Comparison of ENCODE assay signal across 8 mouse cellular contexts in genomic region chr5:77094510-77095491, GRCm38 (mm10). TPM values are rescaled to one million over a fixed set of nuclear protein-coding genes. Genes with fewer than 3 reads are reported as not detected.
A peak's percentile ranks its signal among the peaks of the same experiment; 100 is the strongest.
DNase-seq lines count a peak whose midpoint lies in the region; ATAC-seq and TF ChIP-seq lines count a peak whose summit lies in the region.

No protein-coding gene starts in this region.

- H3K9ac ChIP-seq in intestine, embryonic 16.5 days (ENCODE audit: low read depth, low read length): peak overlapping the region; percentile 79
- H3K9ac ChIP-seq in limb, embryonic 12.5 days (replicated peaks): peak overlapping the region; percentile 64
- peak overlapping the region; percentile 52 for H3K9ac ChIP-seq in midbrain, embryonic 12.5 days (replicated peaks)

- WGBS in intestine, embryonic 16.5 days: under 1% methylated on average over 69 of the region's 69 CpGs
- 1% methylated on average over 67 of the region's 69 CpGs for WGBS in limb, embryonic 12.5 days
- WGBS in midbrain, embryonic 12.5 days: under 1% methylated on average over 63 of the region's 69 CpGs
- under 1% methylated on average over 69 of the region's 69 CpGs for WGBS in small intestine, adult 2 months

- H3K27me3 ChIP-seq in intestine, embryonic 16.5 days (replicated peaks; ENCODE audit: control insufficient read depth, insufficient read depth, low read length): no peaks in the 10 kb centered on the region
- H3K27me3 ChIP-seq in limb, embryonic 12.5 days: peaks cover 31% of the 10 kb centered on the region
- peaks cover 95% of the 10 kb centered on the region for H3K27me3 ChIP-seq in midbrain, embryonic 12.5 days
- H3K27me3 ChIP-seq in small intestine, adult 2 months (ENCODE audit: control insufficient read depth, insufficient read depth, low read length): no peaks in the 10 kb centered on the region

- H3K4me3 ChIP-seq in intestine, embryonic 16.5 days (ENCODE audit: low read length): peak overlapping the region; percentile 77
- H3K4me3 ChIP-seq in limb, embryonic 12.5 days (replicated peaks): peak overlapping the region; percentile 60
- peak overlapping the region; percentile 56 for H3K4me3 ChIP-seq in midbrain, embryonic 12.5 days
- H3K4me3 ChIP-seq in small intestine, adult 2 months (ENCODE audit: low read depth, low read length): peak overlapping the region; percentile 99

- peaks cover 12% of the 10 kb centered on the region; the same call in 1 of the 2 replicates for H3K4me1 ChIP-seq in intestine, embryonic 16.5 days (ENCODE audit: control insufficient read depth, insufficient read depth, low read length)
- H3K4me1 ChIP-seq in limb, embryonic 12.5 days (replicated peaks): peaks cover 17% of the 10 kb centered on the region; the same call in 1 of the 2 replicates
- H3K4me1 ChIP-seq in midbrain, embryonic 12.5 days: peaks cover 17% of the 10 kb centered on the region
- peaks cover 18% of the 10 kb centered on the region for H3K4me1 ChIP-seq in small intestine, adult 2 months (ENCODE audit: control insufficient read depth, insufficient read depth, insufficient read length, low read length)

- peak; percentile 72 for TF ChIP-seq POLR2A in small intestine, adult 2 months (IDR thresholded peaks at IDR 0.05; ENCODE audit: low read depth, low read length)

- DNase-seq in adrenal gland, postnatal 10 days: peak; percentile 88
- DNase-seq in embryo, embryonic 11.5 days (ENCODE audit: low read depth, low spot score): peak; percentile 34
- no peak for DNase-seq in adipocyte (ENCODE audit: low spot score)

- peak overlapping the region; percentile 31 for H3K27ac ChIP-seq in intestine, embryonic 16.5 days (ENCODE audit: low read length)
- H3K27ac ChIP-seq in limb, embryonic 12.5 days: no peak overlapping the region
- no peak overlapping the region for H3K27ac ChIP-seq in midbrain, embryonic 12.5 days (replicated peaks)
- H3K27ac ChIP-seq in small intestine, adult 2 months (ENCODE audit: insufficient read depth, low read depth, low read length): peak overlapping the region; percentile 87

- ATAC-seq in granulocyte monocyte progenitor cell, adult 5-6 weeks (replicated peaks; ENCODE audit: poor library complexity, severe bottlenecking): peak; percentile 77
- ATAC-seq in intestine, embryonic 16.5 days: peak; percentile 93
- ATAC-seq in limb, embryonic 12.5 days (ENCODE audit: insufficient number of reproducible peaks, insufficient read depth, low FRiP score, low TSS enrichment, low read depth): peak; percentile 61
- peak; percentile 59 for ATAC-seq in midbrain, embryonic 12.5 days (ENCODE audit: low FRiP score, low read depth)

- peak overlapping the region; percentile 89 for H3K4me2 ChIP-seq in intestine, embryonic 16.5 days (ENCODE audit: low read depth, low read length)
- H3K4me2 ChIP-seq in limb, embryonic 12.5 days: peak overlapping the region; percentile 100
- H3K4me2 ChIP-seq in midbrain, embryonic 12.5 days (replicated peaks): peak overlapping the region; percentile 97

- TF ChIP-seq CTCF in small intestine, adult 2 months (IDR thresholded peaks at IDR 0.05; ENCODE audit: extremely low read depth, insufficient read length, insufficient replicate concordance, low read depth, low read length): no peak

- no peaks in the 10 kb centered on the region for H3K9me3 ChIP-seq in intestine, embryonic 16.5 days (ENCODE audit: control insufficient read depth, low read length)
- H3K9me3 ChIP-seq in limb, embryonic 12.5 days: no peaks in the 10 kb centered on the region
- no peaks in the 10 kb centered on the region for H3K9me3 ChIP-seq in midbrain, embryonic 12.5 days

- H3K36me3 ChIP-seq in intestine, embryonic 16.5 days (ENCODE audit: control insufficient read depth, insufficient read depth, low read length): no peaks in the 10 kb centered on the region
- no peaks in the 10 kb centered on the region for H3K36me3 ChIP-seq in limb, embryonic 12.5 days
- no peaks in the 10 kb centered on the region for H3K36me3 ChIP-seq in midbrain, embryonic 12.5 days
- 0 out of 2 replicates have a peak, but pooled peaks cover 1% of the 10 kb centered on the region for H3K36me3 ChIP-seq in small intestine, adult 2 months (ENCODE audit: control insufficient read depth, insufficient read depth, low read length)

RNA-seq across cellular contexts. Expression of gene Hopx, which starts 20.1 kb away (rescaled TPM):
- 10 to 100 TPM in 1 of 2 experiments, 1 to 10 TPM in 1; 9.8 to 11.1 TPM for total RNA-seq in adrenal gland, postnatal 10 days (2021)
- 4.8 and 5.4 TPM in 2 replicates for total RNA-seq in granulocyte monocyte progenitor cell, adult 5-6 weeks (2014; fragmentation: Nextera tagmentation)
- 1.9 and 3.7 TPM in 2 replicates for total RNA-seq in granulocyte monocyte progenitor cell, adult 5-6 weeks (2017)
- 2.8 and 4.4 TPM in 2 replicates for polyA plus RNA-seq in intestine, embryonic 16.5 days (2015; fragmentation: Nextera tagmentation; extraction: Ambion mirVana)
- polyA plus RNA-seq in limb, embryonic 12.5 days (2016; fragmentation: Nextera tagmentation; extraction: Ambion mirVana): 0.26 TPM in 1 of 2 replicates, not detected in the other
- 0.27 TPM in 1 of 2 replicates, not detected in the other for polyA plus RNA-seq in midbrain, embryonic 12.5 days (2016; fragmentation: Nextera tagmentation; extraction: Ambion mirVana)
- 72.0 and 80.7 TPM in 2 replicates for polyA plus RNA-seq in small intestine, adult 2 months (2012; rRNA removed)

Comparison
In these comparisons a context has a peak if more than half of its experiments do, and no peak if none do; other contexts are left out.
1. H3K27ac ChIP-seq: peak in intestine, embryonic 16.5 days (single experiment) and small intestine, adult 2 months (single experiment); none in limb, embryonic 12.5 days (single experiment) and midbrain, embryonic 12.5 days (single experiment).
2. RNA of gene Hopx, which starts 20.1 kb away (polyA plus RNA-seq): 72.0 to 80.7 TPM in small intestine, adult 2 months; 2.8 to 4.4 TPM in intestine, embryonic 16.5 days, 0.27 TPM in midbrain, embryonic 12.5 days and 0.26 TPM in limb, embryonic 12.5 days; every median in the first group is over 10 times any median in the second.
3. Peak in every context shown above with its lines, with median percentiles within 50 percentile points of each other: ATAC-seq, H3K4me2 ChIP-seq, H3K4me3 ChIP-seq and H3K9ac ChIP-seq.